Mouse (Mus musculus) heart, adult 2 months (tissue): Measurements from ENCODE around the gene Pxdc1.

Experiments
- CTCF ChIP-seq: fragments of 200-600 bp; IDR thresholded peaks from 2 replicates; pipeline ENCODE4 v1.8.1; 2022; ENCODE audit warnings: antibody characterized with exemption, mild to moderate bottlenecking, moderate library complexity
- POLR2A ChIP-seq: fragments of 200-500 bp; IDR thresholded peaks from 2 replicates; pipeline ENCODE4 v1.6.1; 2011; ENCODE audit warnings: mild to moderate bottlenecking, low read depth, low read length, control low read depth; ENCODE audit not compliant: insufficient read depth

DNA sequence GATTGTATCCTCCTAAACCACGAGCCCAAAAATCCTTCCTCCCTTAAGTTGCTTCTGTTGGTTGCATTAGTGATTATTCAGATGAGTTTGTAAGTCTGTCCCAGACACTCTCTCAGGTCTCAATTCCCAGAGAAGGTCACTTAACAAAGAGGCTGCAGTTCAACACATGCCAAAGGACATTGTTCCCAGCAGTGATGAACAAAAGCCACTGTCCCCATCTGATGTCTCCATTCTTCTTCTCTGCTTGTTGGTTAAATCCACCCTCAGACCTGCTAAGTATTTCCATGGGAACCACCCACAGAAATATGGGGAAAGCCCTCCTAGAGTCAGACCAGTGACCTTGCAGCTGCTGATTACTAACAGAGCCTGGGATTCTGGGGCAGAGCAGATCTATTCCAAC lies 43.6 kb downstream of the Pxdc1 start:
- no peak for TF ChIP-seq CTCF
- no peak for TF ChIP-seq POLR2A
